Mouse (Mus musculus) liver, embryonic 13.5 days (tissue): ENCODE results near the gene Tyw3. TPM values are rescaled to one million over a fixed set of nuclear protein-coding genes. Genes with fewer than 3 reads are reported as not detected.

ENCODE experiments used
- ATAC-seq: fragments of 200-750 bp; cut with Nextera tagmentation; 2 replicates; pipeline ENCODE4 v1.8.0; 2017; ENCODE audit warnings: low read depth, mild to moderate bottlenecking, moderate number of reproducible peaks, moderate library complexity
- DNase-seq: peaks from one replicate; pipeline ENCODE4 v3.0.0; 2022
- H3K27ac ChIP-seq: fragments of 300-500 bp; sonication (generic); 2 replicates; pipeline ENCODE4 v1.5.1; 2015; ENCODE audit warnings: moderate library complexity, mild to moderate bottlenecking, inconsistent platforms
- H3K27me3 ChIP-seq: fragments of 300-500 bp; sonication (generic); 2 replicates; pipeline ENCODE4 v1.6.1; 2015; ENCODE audit warnings: mild to moderate bottlenecking, inconsistent platforms
- H3K36me3 ChIP-seq: fragments of 300-500 bp; sonication (generic); 2 replicates; pipeline ENCODE4 v1.6.1; 2015; ENCODE audit warnings: mild to moderate bottlenecking, inconsistent platforms
- H3K4me1 ChIP-seq: fragments of 300-500 bp; sonication (generic); replicated peaks from 2 replicates; pipeline ENCODE4 v1.6.1; 2015; ENCODE audit warnings: inconsistent platforms
- H3K4me2 ChIP-seq: fragments of 300-500 bp; sonication (generic); 2 replicates; pipeline ENCODE4 v1.6.1; 2015; ENCODE audit warnings: inconsistent platforms, mild to moderate bottlenecking, moderate library complexity
- H3K4me3 ChIP-seq: fragments of 300-500 bp; sonication (generic); replicated peaks from 2 replicates; pipeline ENCODE4 v1.5.1; 2015; ENCODE audit warnings: mild to moderate bottlenecking, inconsistent platforms
- H3K9ac ChIP-seq: fragments of 300-500 bp; sonication (generic); 2 replicates; pipeline ENCODE4 v1.6.1; 2015; ENCODE audit warnings: mild to moderate bottlenecking, inconsistent platforms
- H3K9me3 ChIP-seq: fragments of 300-500 bp; sonication (generic); replicated peaks from 2 replicates; pipeline ENCODE4 v1.6.1; 2016; ENCODE audit warnings: inconsistent platforms
- WGBS: fragments of 180-500 bp; shearing (Covaris S2); methylation state at CpG from one replicate; pipeline ENCODE4 v1.1.7; 2015; ENCODE audit not compliant: insufficient replicate concordance; 5-methylcytosine and 5-hydroxymethylcytosine counted together
- polyA plus RNA-seq: library from polyadenylated mRNA; unstranded; fragments of >200 nt; fragmentation: Nextera tagmentation; extraction: Ambion mirVana; gene quantifications from 2 replicates; pipeline ENCODE4 v1.2.1, GENCODE M21; 2015

Gene Tyw3
- polyA plus RNA-seq, 1 experiment from 2014 or later = 3.8 TPM

DNA sequence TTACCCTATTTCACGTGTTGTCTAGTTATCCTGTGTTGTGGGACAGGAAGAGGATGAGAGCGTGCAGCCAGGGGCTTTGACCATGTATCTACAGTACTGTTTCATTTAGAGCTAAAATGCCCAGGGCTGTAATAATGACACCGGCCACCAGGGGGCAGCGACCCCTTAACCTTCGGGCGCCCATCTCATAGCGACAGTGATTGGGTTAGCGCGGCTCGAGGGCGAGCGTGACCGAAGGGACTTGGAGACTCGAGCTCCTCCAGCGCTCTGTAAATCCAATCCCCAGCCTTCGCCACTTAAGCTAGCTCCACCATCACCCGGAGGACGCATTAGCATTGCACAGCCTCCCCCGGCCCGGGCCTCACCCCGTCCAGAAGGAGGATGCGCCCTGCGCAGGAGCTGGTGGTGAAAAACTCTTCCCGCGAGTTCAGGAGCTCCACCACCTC lies 393 bp downstream of the Tyw3 start, which contains the start of gene Cryz:
Gene Cryz, plus strand, starts transcription at position 224 of the 446 bp plus-strand sequence.
- Histone ChIP-seq H3K9me3 (no peaks in the 10 kb centered on the region), H3K4me1 (peaks cover 9% of the 10 kb centered on the region), H3K27me3 (no peaks in the 10 kb centered on the region), H3K4me2 (peak within 1 kb of the TSS; percentile 78), H3K27ac (peak within 1 kb of the TSS; percentile 80), H3K9ac (peak within 1 kb of the TSS; percentile 79), H3K4me3 (peak within 1 kb of the TSS; percentile 84), H3K36me3 (peaks cover 24% of the 10 kb centered on the region)
- WGBS = under 1% methylated on average over 25 of the region's 25 CpGs
- peak; percentile 78 for DNase-seq
- ATAC-seq = peak; percentile 81

DNA sequence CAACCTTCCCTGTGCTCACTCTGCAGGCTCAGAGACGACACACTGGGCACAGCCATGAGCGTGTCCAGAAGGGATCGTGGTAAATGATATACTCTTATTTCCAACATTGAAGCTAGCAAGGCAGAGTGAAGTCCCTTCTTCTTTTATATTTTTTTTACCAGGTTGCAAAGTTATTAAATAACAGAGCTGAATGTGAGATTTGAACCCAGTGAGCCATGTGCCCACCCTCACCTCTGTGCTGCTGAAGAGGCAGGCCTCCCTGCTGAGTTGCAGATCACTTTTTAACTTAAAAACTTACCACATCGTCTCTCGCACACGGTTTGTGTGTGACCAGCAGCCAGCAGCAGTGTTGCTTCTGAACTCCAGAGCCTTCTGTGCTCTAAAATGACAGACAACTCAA lies 2.7 kb downstream of the Tyw3 start:
- Histone ChIP-seq H3K9ac (no peak overlapping the region), H3K27ac (no peak overlapping the region), H3K9me3 (no peaks in the 10 kb centered on the region), H3K4me2 (no peak overlapping the region), H3K4me3 (no peak overlapping the region), H3K36me3 (peaks cover 39% of the 10 kb centered on the region), H3K27me3 (no peaks in the 10 kb centered on the region), H3K4me1 (peaks cover 9% of the 10 kb centered on the region)
- DNase-seq = no peak
- 79% methylated on average over 6 of the region's 6 CpGs for WGBS
- ATAC-seq = no peak

DNA sequence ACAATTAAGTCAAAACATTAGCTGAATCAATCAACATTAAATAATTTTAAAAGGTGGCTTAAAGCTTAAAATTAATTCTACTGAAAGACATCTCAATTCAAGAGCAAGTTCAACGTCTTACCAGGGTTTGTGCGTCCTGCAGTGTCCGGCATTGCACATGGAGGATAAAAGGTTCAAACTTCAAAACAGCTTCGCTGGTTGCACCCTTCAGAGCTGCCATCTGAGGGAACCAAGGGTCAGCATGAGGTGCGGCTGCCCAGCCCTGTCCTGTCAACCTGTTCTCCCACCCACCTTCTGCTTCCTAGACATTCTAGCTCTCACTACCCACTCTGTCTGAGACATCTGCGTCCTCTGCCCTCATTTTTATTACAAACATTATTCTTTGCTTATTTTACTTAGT lies 3.3 kb downstream of the Tyw3 start:
- peaks cover 9% of the 10 kb centered on the region for H3K4me1 ChIP-seq
- no peaks in the 10 kb centered on the region for H3K27me3 ChIP-seq
- no peak for DNase-seq
- H3K36me3 ChIP-seq = peaks cover 39% of the 10 kb centered on the region
- no peak for ATAC-seq
- H3K4me2 ChIP-seq = no peak overlapping the region
- WGBS = 78% methylated on average over 6 of the region's 6 CpGs
- H3K9me3 ChIP-seq = no peaks in the 10 kb centered on the region
- no peak overlapping the region for H3K9ac ChIP-seq
- H3K4me3 ChIP-seq = no peak overlapping the region
- no peak overlapping the region for H3K27ac ChIP-seq

- DNase-seq (no peak), ATAC-seq (no peak)
- Histone ChIP-seq H3K9me3 (no peaks in the 10 kb centered on the region), H3K27ac (no peak overlapping the region), H3K4me3 (no peak overlapping the region), H3K27me3 (no peaks in the 10 kb centered on the region), H3K36me3 (peaks cover 46% of the 10 kb centered on the region), H3K4me2 (no peak overlapping the region), H3K9ac (no peak overlapping the region), H3K4me1 (peaks cover 3% of the 10 kb centered on the region; the same call in 1 of the 2 replicates)
- 68% methylated on average over 3 of the region's 3 CpGs for WGBS
Observed at GRCm38 (mm10) chr3:154591621-154592020, 5.3 kb downstream of the Tyw3 start.

DNA sequence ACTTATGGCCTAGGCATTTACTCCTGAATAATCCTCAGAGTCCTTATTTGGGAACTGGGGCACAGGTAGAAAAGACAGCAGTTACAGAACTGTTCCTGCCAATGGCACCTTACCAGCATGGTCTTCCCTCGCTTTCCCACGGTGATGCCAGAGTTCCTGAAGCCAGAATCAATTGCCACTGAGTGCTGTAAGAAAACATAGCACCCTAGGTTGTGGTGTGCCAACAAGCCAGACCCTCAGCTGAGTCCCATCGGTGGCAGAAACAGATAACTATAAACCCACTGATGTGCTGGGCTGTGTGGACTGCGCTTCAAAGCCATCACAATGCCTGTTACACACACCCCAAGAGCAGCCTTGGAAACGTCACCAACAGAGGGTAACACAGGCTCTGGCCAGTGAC lies 5.9 kb downstream of the Tyw3 start:
- H3K36me3 ChIP-seq = peaks cover 49% of the 10 kb centered on the region

GRCm38 (mm10) chr3:154584351-154584750 lies 12.6 kb downstream of the Tyw3 start:
- Histone ChIP-seq H3K4me1 (no peaks in the 10 kb centered on the region), H3K27me3 (no peaks in the 10 kb centered on the region), H3K9me3 (no peaks in the 10 kb centered on the region), H3K9ac (no peak overlapping the region), H3K4me2 (no peak overlapping the region), H3K36me3 (peaks cover 26% of the 10 kb centered on the region), H3K4me3 (no peak overlapping the region), H3K27ac (no peak overlapping the region)
- DNase-seq (no peak), ATAC-seq (0 out of 2 replicates have a peak, but pooled peaks have one; percentile 23)
- 81% methylated on average over 8 of the region's 8 CpGs for WGBS

More for the DNA sequence above, 5.9 kb downstream of the Tyw3 start:
- Histone ChIP-seq H3K9ac (no peak overlapping the region), H3K9me3 (no peaks in the 10 kb centered on the region), H3K4me1 (no peaks in the 10 kb centered on the region), H3K4me3 (no peak overlapping the region), H3K27me3 (no peaks in the 10 kb centered on the region), H3K27ac (no peak overlapping the region), H3K4me2 (no peak overlapping the region)
- 73% methylated on average over 5 of the region's 5 CpGs for WGBS
- ATAC-seq = no peak
- no peak for DNase-seq

DNA sequence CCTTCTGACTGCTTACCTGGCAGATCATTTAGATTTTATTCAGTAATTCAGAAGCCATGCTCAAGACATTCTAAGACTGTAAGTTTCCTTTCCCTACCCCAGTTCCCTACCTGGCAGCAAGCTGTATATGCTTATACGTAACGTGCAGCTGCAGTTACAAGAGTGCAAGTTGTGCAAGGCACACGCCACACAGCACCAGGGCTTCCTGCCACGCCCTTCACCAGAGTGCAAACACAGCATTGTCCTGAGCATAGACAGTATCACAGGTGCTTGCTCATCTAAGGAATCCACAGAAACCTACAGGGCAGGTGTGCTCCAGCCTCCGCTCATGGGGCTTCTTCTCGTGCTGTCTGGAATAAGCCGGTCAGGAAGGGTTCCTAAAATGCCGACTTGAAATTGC lies 19.0 kb downstream of the Tyw3 start:
- Histone ChIP-seq H3K36me3 (peaks cover 17% of the 10 kb centered on the region), H3K9me3 (no peaks in the 10 kb centered on the region), H3K27me3 (no peaks in the 10 kb centered on the region), H3K9ac (no peak overlapping the region), H3K4me3 (no peak overlapping the region), H3K4me1 (no peaks in the 10 kb centered on the region), H3K4me2 (no peak overlapping the region), H3K27ac (no peak overlapping the region)
- WGBS = 71% methylated on average over 8 of the region's 8 CpGs
- DNase-seq = no peak
- no peak for ATAC-seq

GRCm38 (mm10) chr3:154573666-154574065 lies 23.2 kb downstream of the Tyw3 start:
- ATAC-seq (no peak), DNase-seq (no peak)
- Histone ChIP-seq H3K9me3 (no peaks in the 10 kb centered on the region), H3K4me1 (no peaks in the 10 kb centered on the region), H3K27me3 (peaks cover 15% of the 10 kb centered on the region), H3K27ac (no peak overlapping the region), H3K36me3 (peaks cover 4% of the 10 kb centered on the region; the same call in 1 of the 2 replicates), H3K4me2 (no peak overlapping the region), H3K4me3 (no peak overlapping the region), H3K9ac (no peak overlapping the region)
- 40% methylated on average over 6 of the region's 6 CpGs for WGBS

GRCm38 (mm10) chr3:154572341-154572972 lies 24.4 kb downstream of the Tyw3 start:
- DNase-seq = peak; percentile 21
- no peak overlapping the region for H3K4me3 ChIP-seq
- H3K4me1 ChIP-seq = no peaks in the 10 kb centered on the region
- H3K27ac ChIP-seq = no peak overlapping the region
- 13% methylated on average over 12 of the region's 12 CpGs for WGBS
- no peak overlapping the region for H3K4me2 ChIP-seq
- ATAC-seq = peak; percentile 59; the same call in 1 of the 2 replicates
- H3K27me3 ChIP-seq = peaks cover 15% of the 10 kb centered on the region
- H3K36me3 ChIP-seq = no peaks in the 10 kb centered on the region
- no peaks in the 10 kb centered on the region for H3K9me3 ChIP-seq
- H3K9ac ChIP-seq = no peak overlapping the region

DNA sequence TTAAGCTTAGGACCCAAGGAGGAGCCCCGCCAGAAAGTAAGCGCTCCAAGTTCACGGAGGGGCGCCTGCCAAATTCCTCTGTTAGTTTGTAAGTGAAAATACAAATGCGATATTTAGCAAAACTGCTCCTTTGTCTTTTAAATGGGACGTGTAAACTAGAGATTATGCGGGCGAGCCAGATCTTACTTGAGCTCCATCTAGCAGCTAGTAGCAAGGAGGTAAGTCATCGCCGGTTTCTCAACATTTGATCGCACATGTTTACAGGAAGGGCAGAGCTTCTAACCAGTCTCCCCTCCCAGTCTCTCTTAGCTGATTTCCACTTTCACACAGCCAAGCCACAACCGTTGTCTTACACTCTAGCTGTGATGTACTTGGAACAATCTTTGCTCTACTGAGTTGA lies 26.1 kb downstream of the Tyw3 start:
- WGBS = 8% methylated on average over 12 of the region's 12 CpGs
- Histone ChIP-seq H3K9ac (no peak overlapping the region), H3K27me3 (peaks cover 20% of the 10 kb centered on the region), H3K4me3 (no peak overlapping the region), H3K9me3 (no peaks in the 10 kb centered on the region), H3K4me2 (0 out of 2 replicates have a peak overlapping the region, but pooled peaks have one; percentile 17), H3K27ac (no peak overlapping the region), H3K4me1 (no peaks in the 10 kb centered on the region), H3K36me3 (no peaks in the 10 kb centered on the region)
- no peak for DNase-seq
- no peak for ATAC-seq

DNA sequence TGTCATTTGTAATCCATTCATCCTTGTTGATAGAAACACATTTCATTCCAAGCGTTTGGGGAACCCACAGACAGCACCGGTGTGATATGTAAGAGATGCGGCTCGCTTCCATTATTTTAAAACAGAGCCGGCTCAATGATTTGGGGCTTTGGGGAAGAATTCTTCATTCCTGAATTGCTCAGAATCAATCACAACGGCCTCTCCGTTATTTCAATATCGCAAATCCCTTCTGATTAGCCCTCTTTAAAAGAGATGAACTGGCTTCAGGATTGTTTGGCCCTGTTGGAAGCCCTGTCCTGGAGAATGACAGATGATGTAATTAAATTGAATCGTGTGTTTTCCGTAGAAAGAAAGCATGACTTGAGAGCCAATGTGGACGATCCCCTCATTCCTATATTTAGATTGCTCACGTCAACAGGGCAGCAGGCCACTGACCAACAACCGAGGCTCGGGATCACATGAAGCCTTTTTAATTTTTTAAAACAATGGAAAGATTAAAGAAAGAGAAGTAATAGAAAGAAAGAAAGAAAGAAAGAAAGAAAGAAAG lies 26.8 kb downstream of the Tyw3 start:
- no peak overlapping the region for H3K27ac ChIP-seq
- H3K4me1 ChIP-seq = no peaks in the 10 kb centered on the region
- no peak for ATAC-seq
- no peaks in the 10 kb centered on the region for H3K36me3 ChIP-seq
- H3K4me2 ChIP-seq = no peak overlapping the region
- no peaks in the 10 kb centered on the region for H3K9me3 ChIP-seq
- DNase-seq = no peak
- no peak overlapping the region for H3K4me3 ChIP-seq
- 58% methylated on average over 14 of the region's 14 CpGs for WGBS
- H3K27me3 ChIP-seq = peaks cover 20% of the 10 kb centered on the region
- no peak overlapping the region for H3K9ac ChIP-seq

GRCm38 (mm10) chr3:154565437-154565836 lies 31.5 kb downstream of the Tyw3 start:
- no peak overlapping the region for H3K27ac ChIP-seq
- DNase-seq = no peak
- H3K9ac ChIP-seq = no peak overlapping the region
- 49% methylated on average over 3 of the region's 3 CpGs for WGBS
- ATAC-seq = no peak
- no peaks in the 10 kb centered on the region for H3K36me3 ChIP-seq
- no peaks in the 10 kb centered on the region for H3K4me1 ChIP-seq
- H3K4me3 ChIP-seq = no peak overlapping the region
- no peak overlapping the region for H3K4me2 ChIP-seq
- no peaks in the 10 kb centered on the region for H3K9me3 ChIP-seq
- H3K27me3 ChIP-seq = peaks cover 11% of the 10 kb centered on the region
